Mouse (Mus musculus): ENCODE measurements around the gene Bbs12.

Gene Bbs12

DNA sequence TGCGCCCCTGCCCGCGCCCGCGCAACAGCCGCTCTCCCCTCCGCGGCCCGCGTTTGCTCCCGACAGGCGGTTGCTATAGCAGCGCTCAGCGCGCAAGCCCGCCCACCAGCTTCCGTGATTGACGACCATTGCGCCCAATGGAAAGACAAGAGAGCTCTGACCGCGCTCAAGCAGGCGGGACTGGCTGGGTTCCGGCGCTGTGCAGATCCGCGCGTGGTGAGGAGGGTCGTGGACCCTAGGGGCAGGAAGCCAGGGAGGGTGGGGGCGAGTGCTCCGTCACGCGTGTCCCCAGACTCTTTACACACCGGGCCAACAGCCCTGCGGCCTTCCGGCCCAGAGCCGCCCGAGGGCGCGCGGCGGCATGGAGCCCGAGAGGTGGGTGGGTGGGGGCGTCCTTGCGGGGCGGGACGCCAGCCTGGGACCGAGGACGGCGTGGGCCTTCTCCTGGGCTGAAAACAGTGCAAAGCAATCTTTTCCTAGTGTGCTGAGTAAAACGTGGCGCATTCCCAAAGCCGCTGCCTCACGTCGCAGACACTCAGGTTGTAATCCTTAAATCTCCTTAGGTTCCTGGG is at the start of gene Bbs12, which contains the start of gene Cetn4:
TSS of gene Bbs12 (plus strand) at position 185 of the 572 bp plus-strand sequence.
TSS of gene Cetn4 (minus strand) at position 339 of the 572 bp plus-strand sequence.
- DNase-seq (ENCODE audit: low spot score) = peak; percentile 90

DNA sequence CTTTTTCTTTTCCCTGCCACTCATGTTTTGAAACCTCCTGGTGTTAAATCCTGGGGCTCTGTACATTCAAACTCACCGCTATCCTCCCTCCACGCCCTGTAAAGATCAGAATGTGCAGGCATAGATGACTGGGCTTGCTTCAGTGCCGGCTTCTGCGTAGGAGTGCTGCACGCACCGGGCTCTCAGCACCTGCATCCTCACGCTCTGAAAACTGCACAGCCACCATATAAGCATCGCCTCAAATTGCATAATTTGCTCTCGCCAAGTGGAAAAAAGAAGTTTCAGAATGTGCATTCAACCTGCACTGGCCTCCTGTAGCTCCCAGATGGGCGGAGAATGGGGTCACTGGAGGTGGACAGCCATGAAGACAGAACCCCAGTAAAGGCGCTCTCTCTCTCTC is 44.0 kb upstream of the Bbs12 start:
- DNase-seq (ENCODE audit: low spot score) = no peak

GRCm38 (mm10) chr3:37269926-37270325 is 42.4 kb upstream of the Bbs12 start:
- no peak for DNase-seq (ENCODE audit: low spot score)

- no peak for DNase-seq (ENCODE audit: low spot score)
These were observed 41.1 kb upstream of the Bbs12 start for GRCm38 (mm10) chr3:37271209-37271608.

- no peak for DNase-seq (ENCODE audit: low spot score)
These were observed 39.3 kb upstream of the Bbs12 start for GRCm38 (mm10) chr3:37273092-37273491.

DNA sequence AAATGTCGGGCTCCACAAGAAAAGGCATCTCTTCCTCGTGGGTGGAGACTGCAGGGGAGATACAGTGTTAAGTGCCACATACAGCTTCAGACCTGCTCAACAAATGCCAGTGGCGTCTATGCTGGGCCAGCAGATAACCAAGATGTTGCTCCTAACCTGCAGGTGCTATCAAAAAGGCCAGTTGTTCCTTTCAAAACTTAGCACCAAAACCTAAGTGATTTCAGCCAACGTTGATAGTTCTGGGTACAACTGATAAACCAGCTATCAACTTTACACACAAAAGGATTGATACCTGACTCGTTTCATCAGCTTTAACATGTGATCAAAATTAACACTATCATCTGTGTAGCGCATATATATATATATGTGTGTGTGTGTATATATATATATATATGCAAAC is 37.7 kb upstream of the Bbs12 start:
- no peak for DNase-seq (ENCODE audit: low spot score)

DNA sequence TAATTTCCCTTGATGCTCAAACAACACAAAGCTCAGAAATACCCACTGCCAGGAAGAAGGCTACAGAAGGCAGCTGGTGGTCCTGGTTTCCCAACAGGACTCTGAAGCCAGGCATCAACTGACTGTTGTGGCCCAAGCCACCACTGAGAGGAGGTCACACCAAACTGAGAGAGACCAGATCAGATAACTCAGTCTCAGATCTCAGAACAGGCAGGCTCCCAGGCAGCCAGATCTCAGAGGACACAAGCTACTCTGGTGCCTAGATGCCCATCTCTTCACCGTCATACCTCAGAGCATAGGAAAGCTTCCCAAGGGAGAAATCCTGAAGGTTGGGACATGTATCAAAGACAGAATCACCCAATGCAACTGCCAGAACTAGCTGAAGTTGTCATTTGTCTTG is 32.1 kb upstream of the Bbs12 start:
- no peak for DNase-seq (ENCODE audit: low spot score)

GRCm38 (mm10) chr3:37280871-37281270 is 31.5 kb upstream of the Bbs12 start:
- no peak for DNase-seq (ENCODE audit: low spot score)

- DNase-seq (ENCODE audit: low spot score) = no peak
These were observed 29.9 kb upstream of the Bbs12 start for GRCm38 (mm10) chr3:37282299-37282922.

DNA sequence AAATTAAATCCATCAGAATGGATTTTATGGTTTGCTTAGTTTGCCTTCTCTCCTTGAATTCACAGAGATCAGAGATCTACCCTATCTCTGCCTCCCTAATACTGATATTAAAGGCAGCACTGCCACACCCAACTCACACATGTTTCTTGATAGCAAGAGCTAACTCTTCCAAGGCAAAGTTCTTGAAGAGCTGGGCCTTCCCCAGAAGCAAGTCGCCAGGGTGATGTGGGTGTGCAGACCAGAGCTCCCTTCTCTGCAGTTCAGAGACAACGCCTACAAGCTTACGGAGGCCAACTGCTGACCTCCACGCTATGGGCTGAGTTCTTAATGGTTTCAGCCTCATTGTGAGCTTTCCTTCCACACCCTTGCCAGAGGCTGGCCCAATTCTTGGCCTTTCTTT is 29.1 kb upstream of the Bbs12 start:
- DNase-seq (ENCODE audit: low spot score) = no peak

- no peak for DNase-seq (ENCODE audit: low spot score)
These were observed 23.1 kb upstream of the Bbs12 start for GRCm38 (mm10) chr3:37289237-37289636.

GRCm38 (mm10) chr3:37290881-37291541 is 21.3 kb upstream of the Bbs12 start:
- no peak for DNase-seq (ENCODE audit: low spot score)

DNA sequence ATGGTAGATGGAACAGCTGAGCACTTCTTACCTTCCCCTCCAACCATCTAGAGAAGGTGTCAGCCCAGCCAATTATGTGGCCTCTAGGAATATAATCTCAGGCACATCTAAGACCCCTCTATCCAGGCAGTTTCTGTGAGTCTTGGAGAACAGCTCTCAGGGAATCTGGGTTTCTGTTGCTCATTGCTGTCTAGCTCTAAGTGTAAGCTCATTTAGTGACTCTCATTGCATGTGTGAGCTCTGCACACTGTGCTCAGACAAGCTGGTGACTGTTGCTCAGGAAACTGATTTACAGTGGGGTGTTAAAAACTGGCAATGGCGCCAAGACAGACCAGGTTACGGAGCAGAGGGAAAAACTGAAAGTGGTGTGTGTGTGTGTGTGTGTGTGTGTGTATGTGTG is 20.4 kb upstream of the Bbs12 start:
- no peak for DNase-seq (ENCODE audit: low spot score)

GRCm38 (mm10) chr3:37292654-37293053 is 19.7 kb upstream of the Bbs12 start:
- no peak for DNase-seq (ENCODE audit: low spot score)

- no peak for DNase-seq (ENCODE audit: low spot score)
These were observed 12.9 kb upstream of the Bbs12 start for GRCm38 (mm10) chr3:37299470-37299869.

- no peak for DNase-seq (ENCODE audit: low spot score)
These were observed 9.7 kb upstream of the Bbs12 start for GRCm38 (mm10) chr3:37302685-37303084.

- no peak for DNase-seq (ENCODE audit: low spot score)
These were observed 8.8 kb upstream of the Bbs12 start for GRCm38 (mm10) chr3:37303392-37304139.

- no peak for DNase-seq (ENCODE audit: low spot score)
These were observed 421 bp upstream of the Bbs12 start for GRCm38 (mm10) chr3:37311897-37312369.

GRCm38 (mm10) chr3:37313371-37313770 is 1.0 kb downstream of the Bbs12 start:
- no peak for DNase-seq (ENCODE audit: low spot score)

DNA sequence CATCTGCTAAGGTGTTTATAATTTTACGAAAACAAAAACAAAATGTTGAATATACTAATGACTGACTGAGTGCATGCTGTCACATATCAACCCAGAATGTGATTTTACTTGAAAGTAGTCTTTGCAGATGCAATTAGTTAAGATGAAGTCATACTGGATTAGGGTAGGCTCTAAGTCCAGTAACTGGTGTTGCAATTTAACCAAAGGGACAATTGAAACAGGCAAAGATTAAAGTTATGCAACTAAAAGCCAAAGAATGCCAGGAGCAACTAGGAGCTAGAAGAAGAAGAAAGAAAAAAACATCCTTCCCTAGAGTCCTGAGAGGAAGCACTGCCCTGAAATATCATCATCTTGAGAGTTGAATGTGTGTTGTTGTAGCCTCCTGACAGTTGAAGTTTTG is 3.9 kb downstream of the Bbs12 start:
- no peak for DNase-seq (ENCODE audit: low spot score)

DNA sequence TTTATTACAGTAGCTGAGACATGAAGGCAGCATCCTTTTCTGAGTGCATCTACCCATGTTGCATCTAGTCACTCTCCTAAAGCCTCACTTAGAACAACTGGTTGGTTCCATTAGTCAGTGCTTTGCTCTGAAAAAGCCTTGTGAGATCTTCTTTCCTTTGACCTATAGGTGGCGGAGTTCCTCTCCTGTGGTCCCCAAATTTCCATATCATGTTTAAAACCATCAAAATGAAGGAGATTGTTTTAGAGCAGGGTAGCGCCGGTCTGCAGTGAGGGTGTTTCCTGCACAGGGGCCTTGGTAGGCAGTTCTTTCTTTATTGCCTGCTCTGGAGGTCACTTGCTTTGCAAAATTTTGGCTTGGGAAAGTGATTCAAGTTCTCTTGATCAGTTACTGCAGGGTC is 12.0 kb downstream of the Bbs12 start:
- DNase-seq (ENCODE audit: low spot score) = no peak

GRCm38 (mm10) chr3:37325317-37326112 is 13.2 kb downstream of the Bbs12 start:
- no peak for DNase-seq (ENCODE audit: low spot score)

Measured in ovary, adult 18-20 months (tissue).